23 mouse cellular contexts compared by ENCODE assay signal in the genomic region with DNA sequence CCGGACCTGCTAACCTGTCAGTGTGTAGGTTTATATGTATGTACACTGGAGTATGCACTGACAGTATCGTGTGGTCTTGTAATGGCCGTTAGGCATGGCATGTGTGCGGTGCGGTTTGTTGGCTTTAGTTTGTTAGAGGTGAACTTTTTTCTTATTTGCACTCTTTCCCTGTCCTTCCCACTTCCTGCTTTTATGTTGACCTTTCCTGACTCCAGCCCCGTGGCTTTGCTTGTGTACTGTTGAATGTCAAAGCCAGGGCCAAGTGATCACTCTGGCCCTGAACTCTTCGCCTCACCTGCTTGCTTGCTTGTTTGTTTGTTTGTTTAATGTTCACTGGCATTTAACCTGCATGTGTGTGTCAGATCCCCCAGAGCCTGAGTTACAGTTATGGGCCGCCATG. TPM values are rescaled to one million over a fixed set of nuclear protein-coding genes. Genes with fewer than 3 reads are reported as not detected.
DNase-seq lines count a peak whose midpoint lies in the region; ATAC-seq and TF ChIP-seq lines count a peak whose summit lies in the region.
"Had no signal": no experiment of that assay in that cellular context is flagged by ENCODE, and none has a peak within 500 bp of the region (broad histone marks: within the 10 kb centered on the region; RNA-seq: fewer than 3 reads in every experiment).

No protein-coding gene starts in this region.

- TF ChIP-seq EP300 in lung, postnatal 0 days (IDR thresholded peaks at IDR 0.05), result no peak
- no peak for TF ChIP-seq EP300 in stomach, postnatal 0 days (optimal IDR thresholded peaks at IDR 0.05)

- no peak overlapping the region for H3K4me2 ChIP-seq in liver, embryonic 12.5 days
- H3K4me2 ChIP-seq in lung, postnatal 0 days (replicated peaks; ENCODE audit: low read depth, low read length), result no peak overlapping the region
- no peak overlapping the region for H3K4me2 ChIP-seq in stomach, postnatal 0 days (replicated peaks; ENCODE audit: low read depth)
- H3K4me2 ChIP-seq: embryonic facial prominence, embryonic 12.5 days; embryonic facial prominence, embryonic 15.5 days; heart, embryonic 11.5 days; hindbrain, embryonic 12.5 days had no signal

- peak overlapping the region; percentile 90 for H3K27ac ChIP-seq in liver, adult 2 months (replicated peaks; ENCODE audit: insufficient read depth, low read depth, low read length)
- no peak overlapping the region for H3K27ac ChIP-seq in liver, embryonic 12.5 days
- no peak overlapping the region for H3K27ac ChIP-seq in lung, postnatal 0 days (ENCODE audit: low read length)
- no peak overlapping the region for H3K27ac ChIP-seq in stomach, postnatal 0 days (replicated peaks)
- H3K27ac ChIP-seq: embryonic facial prominence, embryonic 12.5 days; embryonic facial prominence, embryonic 15.5 days; gastrocnemius, adult 2 months; hindbrain, embryonic 12.5 days had no signal

- peak; percentile 96 for DNase-seq in liver, adult 2 months (ENCODE audit: extremely low read depth, low read depth, low spot score)
- DNase-seq in lung, postnatal 0 days (ENCODE audit: low spot score), result peak; percentile 37
- DNase-seq in lung, postnatal 25 days (ENCODE audit: low spot score), result no peak
- DNase-seq in stomach, postnatal 0 days (ENCODE audit: low spot score), result peak; percentile 64
- DNase-seq in embryo, embryonic 10.5 days (ENCODE audit: low spot score), result no peak
- DNase-seq: adrenal gland, adult 8-10 months; adrenal gland, postnatal 25 days; cerebellum, adult 18-20 months; cerebellum, adult 9-10 months; cerebellum, postnatal 14 days; forebrain, postnatal 0 days; gastrocnemius, adult 2 months; gastrocnemius, postnatal 14 days; heart, adult 11 months had no signal

- H3K9me3 ChIP-seq in liver, embryonic 12.5 days (replicated peaks), result no peaks in the 10 kb centered on the region
- H3K9me3 ChIP-seq in lung, postnatal 0 days (ENCODE audit: low read length), result no peaks in the 10 kb centered on the region
- no peaks in the 10 kb centered on the region for H3K9me3 ChIP-seq in stomach, postnatal 0 days (ENCODE audit: control insufficient read depth, low read length)
- H3K9me3 ChIP-seq: embryonic facial prominence, embryonic 12.5 days; embryonic facial prominence, embryonic 15.5 days; hindbrain, embryonic 12.5 days had no signal

- peaks cover 55% of the 10 kb centered on the region for H3K4me1 ChIP-seq in liver, adult 2 months (ENCODE audit: control insufficient read depth, insufficient read depth, low read length)
- peaks cover 52% of the 10 kb centered on the region for H3K4me1 ChIP-seq in liver, embryonic 12.5 days
- no peaks in the 10 kb centered on the region; the same call in 1 of the 2 replicates for H3K4me1 ChIP-seq in lung, postnatal 0 days (ENCODE audit: insufficient read depth, low read depth, low read length)
- H3K4me1 ChIP-seq in stomach, postnatal 0 days (replicated peaks; ENCODE audit: control insufficient read depth, insufficient read depth), result no peaks in the 10 kb centered on the region

- peaks cover 23% of the 10 kb centered on the region; the same call in 1 of the 2 replicates for H3K36me3 ChIP-seq in liver, adult 2 months (ENCODE audit: control insufficient read depth, insufficient read depth, low read length)
- H3K36me3 ChIP-seq in liver, embryonic 12.5 days, result peaks cover 60% of the 10 kb centered on the region
- H3K36me3 ChIP-seq in lung, postnatal 0 days (ENCODE audit: insufficient read depth, low read length), result no peaks in the 10 kb centered on the region
- H3K36me3 ChIP-seq in stomach, postnatal 0 days (ENCODE audit: control insufficient read depth, insufficient read depth, low read length), result peaks cover 16% of the 10 kb centered on the region

- no peak overlapping the region for H3K4me3 ChIP-seq in liver, adult 2 months (ENCODE audit: insufficient read depth, low read depth, low read length)
- H3K4me3 ChIP-seq in liver, embryonic 12.5 days, result no peak overlapping the region
- H3K4me3 ChIP-seq in lung, postnatal 0 days (ENCODE audit: low read depth, low read length), result no peak overlapping the region
- no peak overlapping the region for H3K4me3 ChIP-seq in stomach, postnatal 0 days (ENCODE audit: low read depth, low read length)
- H3K4me3 ChIP-seq: embryonic facial prominence, embryonic 12.5 days; embryonic facial prominence, embryonic 15.5 days; gastrocnemius, adult 2 months; hindbrain, embryonic 12.5 days had no signal

- no peaks in the 10 kb centered on the region for H3K27me3 ChIP-seq in liver, adult 2 months (ENCODE audit: control insufficient read depth, insufficient read depth, low read length)
- peaks cover 6% of the 10 kb centered on the region; the same call in 1 of the 2 replicates for H3K27me3 ChIP-seq in liver, embryonic 12.5 days (replicated peaks)
- no peaks in the 10 kb centered on the region for H3K27me3 ChIP-seq in lung, postnatal 0 days (replicated peaks; ENCODE audit: insufficient read depth, low read length)
- no peaks in the 10 kb centered on the region for H3K27me3 ChIP-seq in stomach, postnatal 0 days (ENCODE audit: control insufficient read depth, insufficient read depth, low read length)
- H3K27me3 ChIP-seq: embryonic facial prominence, embryonic 12.5 days; embryonic facial prominence, embryonic 15.5 days; hindbrain, embryonic 12.5 days had no signal

- peaks cover 14% of the 10 kb centered on the region for H3K79me2 ChIP-seq in liver, adult 2 months (ENCODE audit: control insufficient read depth, insufficient read depth, low read length)

- TF ChIP-seq POLR2A in liver, adult 2 months (IDR thresholded peaks at IDR 0.05; ENCODE audit: extremely low read depth, insufficient read depth, low read length), result no peak

- H3K9ac ChIP-seq in liver, adult 2 months (ENCODE audit: low read depth, low read length), result peak overlapping the region; percentile 12; the same call in 1 of the 2 replicates
- H3K9ac ChIP-seq in liver, embryonic 12.5 days, result no peak overlapping the region
- H3K9ac ChIP-seq in lung, postnatal 0 days (replicated peaks; ENCODE audit: low read depth), result no peak overlapping the region
- H3K9ac ChIP-seq in stomach, postnatal 0 days (ENCODE audit: low read length), result no peak overlapping the region
- H3K9ac ChIP-seq: embryonic facial prominence, embryonic 12.5 days; embryonic facial prominence, embryonic 15.5 days; forebrain, postnatal 0 days; hindbrain, embryonic 12.5 days had no signal

- TF ChIP-seq CTCF in liver, adult 2 months (IDR thresholded peaks at IDR 0.05; ENCODE audit: low read depth, low read length), result no peak
- TF ChIP-seq CTCF in lung, postnatal 0 days (IDR thresholded peaks at IDR 0.05), result no peak
- no peak for TF ChIP-seq CTCF in stomach, postnatal 0 days (IDR thresholded peaks at IDR 0.05; ENCODE audit: low read depth)

- ATAC-seq in liver, embryonic 12.5 days, result no peak
- no peak for ATAC-seq in lung, postnatal 0 days
- peak; percentile 42; the same call in 1 of the 2 replicates for ATAC-seq in stomach, postnatal 0 days (ENCODE audit: low FRiP score, low TSS enrichment)
- ATAC-seq: activated CD4-positive, CD25-positive, alpha-beta regulatory T cell, adult 4 months; forebrain, embryonic 14.5 days; forebrain, postnatal 0 days; hindbrain, embryonic 16.5 days had no signal

- WGBS in liver, adult 2 months, result 19% methylated on average over 8 of the region's 8 CpGs
- WGBS in liver, embryonic 12.5 days (ENCODE audit: insufficient replicate concordance), result 82% methylated on average over 8 of the region's 8 CpGs
- WGBS in lung, postnatal 0 days, result 63% methylated on average over 8 of the region's 8 CpGs
- WGBS in stomach, postnatal 0 days, result 62% methylated on average over 8 of the region's 8 CpGs

RNA-seq across cellular contexts. Expression of a gene that starts 4.4 kb away (rescaled TPM):
- 55.8 and 83.0 TPM in 2 replicates for total RNA-seq in liver, adult 2 months (2014; rRNA removed)
- polyA plus RNA-seq in liver, adult 2 months (2012; rRNA removed), result 41.9 and 79.0 TPM in 2 replicates
- polyA plus RNA-seq in liver, embryonic 12.5 days (2016; fragmentation: Nextera tagmentation; extraction: Ambion mirVana), result 28.1 and 28.3 TPM in 2 replicates
- 18.8 and 19.8 TPM in 2 replicates for polyA plus RNA-seq in lung, postnatal 0 days (2015; fragmentation: Nextera tagmentation; extraction: Ambion mirVana)
- 19.2 and 20.7 TPM in 2 replicates for polyA plus RNA-seq in stomach, postnatal 0 days (2015; fragmentation: Nextera tagmentation; extraction: Ambion mirVana)

RNA-seq across cellular contexts. Expression of a gene that starts 46.6 kb away (rescaled TPM):
- 0.18 and 0.94 TPM in 2 replicates for total RNA-seq in liver, adult 2 months (2014; rRNA removed)
- 0.35 and 0.41 TPM in 2 replicates for polyA plus RNA-seq in liver, adult 2 months (2012; rRNA removed)
- polyA plus RNA-seq in liver, embryonic 12.5 days (2016; fragmentation: Nextera tagmentation; extraction: Ambion mirVana), result 1.5 and 2.0 TPM in 2 replicates
- polyA plus RNA-seq in lung, postnatal 0 days (2015; fragmentation: Nextera tagmentation; extraction: Ambion mirVana), result 1.5 and 1.6 TPM in 2 replicates
- 112 and 116 TPM in 2 replicates for polyA plus RNA-seq in stomach, postnatal 0 days (2015; fragmentation: Nextera tagmentation; extraction: Ambion mirVana)
- total RNA-seq: hematopoietic stem cell, adult 5-6 weeks had no signal

Comparison
In these comparisons a context has a peak if more than half of its experiments do, and no peak if none do; other contexts are left out.
1. DNase-seq: peak in liver, adult 2 months (single experiment), lung, postnatal 0 days (single experiment) and stomach, postnatal 0 days (single experiment); none in lung, postnatal 25 days (single experiment) and embryo, embryonic 10.5 days (single experiment).
2. RNA of a gene that starts 46.6 kb away (polyA plus RNA-seq): 112 to 116 TPM in stomach, postnatal 0 days; 1.5 to 2.0 TPM in liver, embryonic 12.5 days, 1.5 to 1.6 TPM in lung, postnatal 0 days and 0.35 to 0.41 TPM in liver, adult 2 months; every median in the first group is over 10 times any median in the second.